Mouse (Mus musculus): ENCODE measurements around the gene Dcun1d3.

Gene Dcun1d3

DNA sequence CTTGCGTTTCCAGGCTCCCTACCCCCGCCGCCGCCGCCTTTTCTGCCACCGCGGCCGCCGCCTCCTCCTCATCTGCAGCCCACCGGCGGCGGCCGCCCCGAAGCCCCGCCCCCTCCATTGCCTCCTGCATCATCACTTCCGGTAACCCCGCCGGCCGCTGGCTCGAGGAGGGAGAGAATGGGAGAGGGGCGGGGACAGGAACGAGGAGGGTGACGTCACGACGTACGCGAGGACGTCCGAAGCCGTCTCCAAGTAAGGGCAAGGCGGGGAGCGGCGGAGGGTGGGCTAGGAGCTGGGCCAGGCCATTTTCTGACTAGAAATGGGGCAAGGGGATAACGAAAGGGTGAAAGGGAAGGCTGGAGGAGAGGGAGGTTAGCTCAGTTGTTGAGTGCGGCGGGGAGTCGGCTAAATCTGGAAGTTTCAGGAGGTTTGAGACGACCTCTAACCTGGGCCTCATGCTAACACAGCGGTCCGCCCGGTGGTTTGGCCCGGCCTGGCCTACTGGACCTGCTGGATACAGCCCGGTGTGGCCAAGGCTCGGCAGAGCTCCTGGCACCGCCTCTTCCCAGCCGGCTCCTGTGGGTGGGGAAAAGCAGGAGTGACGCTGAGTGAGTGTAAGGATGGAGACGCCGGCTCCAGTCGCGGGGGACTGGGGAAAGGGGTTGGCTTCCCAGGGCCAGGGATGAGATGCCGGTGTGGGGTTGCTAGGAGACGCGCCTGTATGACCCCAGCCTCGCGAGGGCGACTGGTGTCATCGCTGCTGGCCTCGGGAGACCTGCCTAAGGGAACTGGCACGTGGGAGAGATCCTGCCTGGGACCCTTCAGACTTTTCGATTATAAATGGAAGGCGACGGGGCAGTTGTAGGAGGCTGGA, at the start of gene Dcun1d3, which contains the start of gene Lyrm1:
Gene Dcun1d3, minus strand, starts transcription at position 660 of the 874 bp plus-strand sequence.
Gene Lyrm1, plus strand, starts transcription at position 223 of the 874 bp plus-strand sequence.
- DNase-seq = peak; percentile 98

DNA sequence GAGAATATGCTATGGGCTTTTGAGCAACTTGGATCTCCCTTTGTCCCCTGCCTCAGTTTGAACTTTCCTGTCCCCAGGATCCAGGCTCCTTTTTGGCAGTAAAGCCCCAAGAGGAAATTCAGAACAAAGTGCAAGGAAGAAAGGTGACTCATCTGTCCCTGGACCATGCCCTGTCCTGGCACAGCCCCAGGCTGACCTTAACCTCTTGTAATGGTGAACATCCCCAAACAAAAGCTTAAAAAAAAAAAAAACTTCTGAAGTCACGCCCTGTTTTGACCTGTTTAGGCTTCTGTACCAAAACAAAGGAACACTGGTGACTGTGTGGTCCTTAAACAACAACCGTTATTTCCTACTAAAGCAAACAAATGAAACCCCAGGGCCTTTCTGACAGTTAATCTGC, 45.5 kb upstream of the Dcun1d3 start:
- DNase-seq = peak; percentile 39

DNA sequence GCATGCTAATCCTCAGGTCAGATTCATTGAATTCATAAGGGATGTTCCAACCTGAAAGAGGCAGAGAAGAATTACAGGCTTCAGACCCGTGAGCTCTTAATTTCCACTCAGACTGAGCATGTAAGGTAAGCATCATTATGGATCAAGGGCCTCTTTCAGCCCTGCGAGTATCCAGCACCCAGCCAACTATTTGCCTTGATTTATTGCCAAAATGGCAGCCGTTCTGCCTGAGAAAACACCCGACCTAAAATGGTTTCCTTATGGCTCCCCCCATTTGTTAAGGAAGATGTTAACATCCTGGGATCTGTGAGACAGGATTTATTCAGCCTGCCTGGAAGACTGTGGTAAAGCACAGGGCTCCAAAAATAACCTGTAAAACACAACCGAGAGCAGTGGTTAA, 40.9 kb upstream of the Dcun1d3 start:
- no peak for DNase-seq

DNA sequence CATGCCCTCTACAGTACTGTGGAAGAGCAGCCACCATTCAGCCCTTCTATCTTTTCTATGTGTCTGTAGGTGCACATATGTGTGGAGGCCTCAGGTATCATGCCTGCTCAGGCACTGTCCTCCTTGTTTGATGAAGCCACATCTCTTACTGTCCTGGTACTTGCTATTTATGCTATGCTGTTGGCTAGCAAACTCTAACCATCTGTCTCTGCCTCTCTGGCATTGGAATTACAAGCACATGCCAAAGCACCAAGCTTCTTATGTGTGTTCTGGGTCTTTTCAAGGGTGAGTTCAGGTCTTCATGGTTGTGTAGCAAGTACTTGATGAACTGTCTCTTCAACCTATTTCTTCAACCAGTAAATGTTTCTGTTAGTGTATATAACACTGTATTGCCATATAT, 40.2 kb upstream of the Dcun1d3 start:
- no peak for DNase-seq

DNA sequence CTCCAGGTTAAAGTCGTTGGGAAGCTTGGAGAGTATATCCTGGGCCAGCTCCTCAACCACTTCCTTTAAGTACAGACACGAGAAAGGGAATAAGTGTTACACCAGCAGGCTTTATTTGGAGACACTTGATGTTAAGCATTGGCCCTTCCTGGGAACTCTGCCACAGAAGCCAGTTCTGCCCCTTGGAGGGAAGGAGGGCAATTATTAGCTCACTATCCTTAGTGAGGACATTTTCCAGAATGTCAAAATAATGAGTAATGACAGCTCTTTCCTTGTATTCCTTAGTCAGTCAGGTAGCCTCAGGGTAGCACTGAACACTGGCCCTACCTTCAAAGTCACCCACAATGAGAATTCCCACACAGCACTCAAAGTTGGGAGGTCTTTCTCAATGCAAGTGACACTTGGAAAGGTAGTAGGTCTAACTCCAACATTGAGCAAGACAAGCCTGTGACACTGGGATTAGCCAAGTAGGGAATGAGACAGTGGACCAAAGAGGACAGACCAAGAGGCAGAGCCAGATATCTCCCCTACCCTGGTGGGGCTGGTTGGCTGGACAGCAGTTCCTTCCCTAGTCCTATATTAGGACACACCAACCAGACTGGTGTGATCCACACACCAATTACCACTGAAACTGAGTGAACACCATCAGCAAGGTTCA, 32.8 kb upstream of the Dcun1d3 start:
- no peak for DNase-seq

DNA sequence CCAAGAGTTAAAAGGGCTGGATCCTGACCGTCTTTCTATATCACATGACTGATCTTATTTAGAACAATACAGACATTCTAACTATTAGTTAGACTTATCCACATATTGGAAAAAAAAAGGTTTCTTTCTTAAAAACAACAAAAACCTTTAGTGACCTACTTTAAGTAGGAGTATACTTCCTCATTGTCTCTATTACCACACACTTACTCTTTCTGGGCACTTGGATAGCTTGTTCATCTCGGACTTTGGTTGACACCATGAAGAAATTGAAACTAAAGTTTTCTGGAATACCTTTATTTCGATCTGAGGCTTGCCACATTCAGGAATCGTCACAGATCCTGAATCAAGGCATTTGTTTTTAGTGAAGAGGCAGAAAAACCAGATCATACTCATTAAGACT, 25.0 kb upstream of the Dcun1d3 start:
- no peak for DNase-seq

DNA sequence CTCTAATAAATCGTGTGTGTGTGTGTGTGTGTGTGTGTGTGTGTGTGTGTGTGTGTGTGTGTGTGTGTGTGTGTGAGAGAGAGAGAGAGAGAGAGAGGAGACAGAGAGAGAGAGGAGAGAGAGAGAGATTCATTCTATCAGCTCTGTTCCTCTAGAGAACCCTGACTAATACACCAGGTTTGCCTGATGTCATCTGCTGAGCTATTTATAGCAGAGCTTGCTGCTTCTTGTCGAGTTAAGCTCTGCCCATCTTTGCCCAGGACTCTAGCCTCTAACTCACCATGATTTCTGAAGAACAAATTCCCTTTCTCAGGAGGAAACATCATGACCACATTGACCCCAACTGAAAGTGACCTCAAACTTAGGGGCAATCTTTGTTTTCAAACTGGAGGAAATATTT, 24.4 kb upstream of the Dcun1d3 start:
- no peak for DNase-seq

DNA sequence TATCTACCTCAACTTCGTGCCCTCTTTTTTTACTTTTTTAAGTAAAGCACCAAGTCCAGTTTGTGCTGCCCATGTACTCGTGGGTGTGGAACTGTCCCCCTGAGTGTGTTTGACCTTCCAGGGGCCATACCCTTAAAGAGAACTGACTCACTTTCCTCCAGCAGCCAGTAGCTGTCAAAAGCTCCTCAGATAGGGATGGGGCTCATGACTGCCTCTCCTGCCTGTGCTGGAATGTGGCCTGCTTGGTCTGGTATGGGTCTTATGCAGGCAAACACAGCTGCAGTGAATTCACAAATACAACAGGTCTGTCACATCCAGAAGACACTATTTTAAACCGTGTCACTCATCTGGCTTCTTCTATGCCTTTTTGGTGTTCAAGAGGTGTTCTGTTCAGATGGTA, 15.6 kb upstream of the Dcun1d3 start:
- DNase-seq = no peak

DNA sequence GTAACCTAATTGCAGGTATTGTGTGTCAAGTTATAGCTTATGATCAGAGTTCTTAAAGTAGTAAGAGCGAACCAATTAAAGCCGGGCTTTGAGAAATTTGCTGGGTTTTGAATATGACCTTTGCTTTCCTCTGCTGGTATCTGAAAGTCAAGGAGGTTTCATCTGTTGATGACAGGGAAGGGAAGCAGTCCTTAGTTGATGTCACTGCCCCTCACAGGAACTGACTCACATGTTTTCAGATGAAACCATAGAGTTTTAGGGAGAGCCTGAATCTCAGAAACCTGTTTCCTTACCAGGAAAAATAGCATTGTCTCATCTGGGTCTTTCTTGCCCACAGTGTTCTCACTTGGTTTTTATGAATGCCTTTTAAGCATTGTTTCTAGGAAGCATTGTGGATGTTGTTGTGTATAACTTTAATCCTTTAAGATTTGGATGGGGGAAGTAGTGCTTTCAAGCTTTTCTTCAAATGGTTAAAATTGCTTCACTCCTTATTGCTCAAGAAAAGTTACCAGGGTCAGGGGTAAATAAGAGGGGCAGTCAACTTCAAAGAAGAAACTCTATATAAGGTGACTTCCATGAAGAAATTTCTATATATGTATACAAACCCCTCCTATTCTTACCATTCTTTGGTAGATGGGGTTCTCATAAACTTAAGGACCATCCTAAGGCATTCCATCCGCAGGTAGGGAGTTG, 10.6 kb upstream of the Dcun1d3 start:
- no peak for DNase-seq

DNA sequence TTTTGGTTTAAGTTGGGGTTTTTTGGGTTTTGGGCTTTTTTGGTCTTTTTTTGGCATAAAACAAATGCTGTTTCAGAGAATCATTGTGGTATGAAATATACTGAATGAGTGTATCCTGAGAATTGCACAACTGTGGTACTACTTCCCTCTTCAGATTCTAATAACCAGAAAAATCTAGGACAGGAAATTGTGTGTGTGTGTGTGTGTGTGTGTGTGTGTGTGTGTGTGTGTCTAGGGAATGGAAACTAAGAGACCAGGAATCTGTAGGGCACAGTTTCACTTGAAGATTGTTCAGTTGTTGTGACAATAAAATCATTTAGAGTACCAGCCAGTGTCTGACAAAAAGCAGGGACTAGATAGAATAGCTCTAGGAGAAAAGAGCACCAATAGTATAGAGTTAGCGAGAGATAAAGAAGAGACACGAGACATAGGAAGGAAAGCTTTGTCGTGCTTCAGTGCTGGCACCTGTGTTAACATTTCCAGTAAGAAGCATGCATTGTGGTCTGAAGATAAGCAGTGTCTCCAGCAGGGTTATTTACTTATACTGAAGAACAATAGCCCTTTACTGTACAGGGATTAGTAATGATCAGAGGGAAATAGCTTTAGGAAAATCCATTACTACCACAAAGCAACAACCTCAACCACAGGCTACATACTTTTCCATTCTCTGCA, 3.4 kb upstream of the Dcun1d3 start:
- DNase-seq = no peak

DNA sequence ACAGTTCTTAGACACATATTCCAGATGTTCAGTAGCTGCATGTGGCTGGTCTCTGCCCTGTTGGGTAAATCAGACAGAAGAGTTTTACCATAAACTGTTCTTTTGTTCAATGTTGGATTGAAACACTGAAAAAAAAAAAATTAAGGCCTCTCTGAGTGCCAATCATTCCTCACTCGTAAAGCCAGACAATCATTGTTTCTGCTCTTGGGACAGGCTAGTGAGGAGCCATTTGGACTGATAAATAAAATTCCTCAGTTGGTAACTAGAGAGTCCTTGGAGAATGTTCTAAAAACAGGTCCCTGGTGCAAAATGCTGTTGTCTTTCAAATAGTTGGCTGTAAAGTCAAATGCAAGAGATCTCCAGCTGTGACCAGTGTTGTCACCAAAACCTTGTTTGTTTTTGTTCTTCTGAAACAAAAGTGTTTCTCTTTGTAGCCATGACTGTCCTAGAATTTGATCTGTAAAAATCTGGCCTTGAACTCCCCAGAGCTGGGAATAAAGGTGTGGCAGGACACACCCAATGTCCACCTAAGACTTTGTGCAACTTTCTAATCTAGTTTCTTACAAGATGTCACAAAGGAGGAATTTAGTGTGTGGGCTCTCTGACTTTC, 2.3 kb upstream of the Dcun1d3 start:
- DNase-seq = no peak

DNA sequence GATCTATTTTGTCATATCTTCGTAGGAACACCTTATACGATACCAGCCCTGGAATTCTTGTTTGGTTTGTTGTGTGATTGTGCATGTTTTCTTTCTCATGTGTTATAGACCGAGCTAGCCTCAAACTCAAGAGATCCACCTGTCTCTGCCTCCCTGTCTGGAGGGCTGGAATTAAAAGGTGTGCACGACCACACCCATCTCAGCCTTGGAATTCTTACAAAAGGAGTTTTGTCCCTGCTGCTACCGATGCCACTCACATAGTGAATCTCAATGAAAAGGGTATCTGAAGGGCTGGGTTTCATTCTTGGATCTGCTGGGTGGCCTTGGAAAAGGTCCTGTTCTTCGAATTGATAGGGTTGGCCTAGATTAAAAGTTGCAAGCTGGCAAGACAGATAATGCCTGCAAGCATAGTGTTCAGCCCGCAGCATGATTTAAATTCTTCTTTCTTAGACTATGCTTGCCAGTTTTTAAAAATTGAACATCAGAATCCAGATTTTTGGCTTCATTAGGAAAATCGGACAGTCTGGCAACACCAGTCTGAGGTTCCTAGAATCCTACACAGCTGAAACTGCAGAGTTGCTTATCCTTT, 1.5 kb upstream of the Dcun1d3 start:
- no peak for DNase-seq

DNA sequence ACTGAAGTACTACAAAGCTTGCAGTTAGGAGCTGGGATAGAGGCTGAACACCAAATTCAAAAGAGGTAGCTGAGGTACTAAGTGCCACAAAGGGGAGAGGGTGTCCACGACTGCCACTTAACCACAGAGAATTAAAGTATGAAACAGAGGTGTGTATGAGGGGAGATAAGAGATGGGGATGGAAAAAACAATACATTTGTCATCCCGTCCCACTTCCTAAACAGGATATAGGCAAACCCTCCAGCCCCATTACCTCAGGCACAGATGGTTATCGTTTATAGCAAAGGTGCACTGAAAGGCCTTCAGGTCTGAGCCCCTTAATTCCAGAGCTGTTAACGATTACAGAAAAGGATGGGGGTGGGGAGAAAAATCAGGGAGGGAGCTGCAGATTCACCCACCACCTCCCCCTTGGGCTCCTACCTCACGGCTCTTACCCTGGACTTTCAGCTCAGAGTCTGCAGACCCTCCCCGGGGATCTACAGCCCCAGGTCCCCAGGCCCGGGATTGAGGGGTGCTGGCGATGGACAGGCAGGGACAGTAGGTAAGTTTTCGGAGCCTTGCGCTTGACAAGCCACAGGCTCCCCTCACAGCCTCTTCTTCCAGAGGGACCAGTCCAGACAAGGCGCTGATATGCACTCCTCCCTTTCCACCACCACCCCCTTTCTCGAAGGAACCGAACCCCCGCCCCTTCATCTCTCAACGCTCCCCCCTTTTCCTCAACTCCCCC, 1.1 kb downstream of the Dcun1d3 start:
- DNase-seq = no peak

DNA sequence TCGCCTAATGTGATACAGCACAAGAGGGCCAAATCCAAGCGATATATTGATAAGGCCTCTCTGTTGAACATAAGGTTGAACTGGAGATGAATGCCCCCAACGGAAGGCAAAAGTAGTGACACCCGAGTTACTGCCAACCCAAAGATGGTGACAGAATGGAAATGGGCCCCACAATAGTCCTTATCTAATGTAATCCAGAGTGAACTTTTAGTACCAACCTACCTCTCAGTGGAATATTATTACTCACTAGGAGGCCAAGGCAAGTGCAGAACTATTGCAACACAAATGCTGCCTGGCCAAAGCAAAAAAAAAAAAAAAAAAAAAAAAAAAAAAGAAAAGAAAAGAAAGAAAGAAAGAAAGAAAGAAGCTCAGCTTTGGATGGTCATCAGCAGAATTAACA, 3.4 kb downstream of the Dcun1d3 start:
- DNase-seq = no peak

DNA sequence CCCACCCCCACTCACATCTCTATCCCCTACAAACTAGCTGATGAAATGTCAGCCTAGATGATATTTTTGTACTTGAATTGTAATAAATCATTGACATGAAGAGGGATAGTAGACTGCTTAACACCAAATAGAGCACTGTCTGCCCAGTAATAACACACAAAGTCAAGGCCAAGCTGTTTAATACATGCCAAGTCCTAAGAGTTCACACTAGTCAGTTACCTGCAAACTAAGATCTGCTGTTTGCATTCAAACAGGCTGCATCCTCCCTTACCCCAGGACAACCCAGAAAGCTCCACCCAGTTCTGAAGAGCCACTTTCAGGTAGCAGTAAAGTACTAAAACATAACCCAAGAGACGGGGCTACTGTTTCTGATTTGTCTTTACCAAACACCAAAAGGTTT, 3.9 kb downstream of the Dcun1d3 start:
- no peak for DNase-seq

DNA sequence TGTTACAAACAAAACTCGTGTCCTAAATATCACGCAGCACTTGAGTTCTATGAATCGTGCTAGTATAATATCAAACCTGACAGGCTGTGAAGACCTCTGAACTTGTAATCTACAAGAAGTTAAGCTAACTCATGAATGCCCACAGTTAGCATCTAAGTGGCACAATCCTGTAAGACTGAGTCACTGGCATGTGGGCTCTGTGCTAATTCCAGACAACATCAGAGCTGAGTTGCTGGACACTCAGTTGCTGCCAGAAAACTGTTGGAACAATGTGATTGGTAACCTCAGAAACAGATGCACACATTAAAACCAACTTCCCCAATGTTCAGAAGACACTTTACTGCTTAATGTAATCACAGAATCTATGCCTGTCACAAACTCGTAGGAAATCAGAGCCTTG, 8.2 kb downstream of the Dcun1d3 start:
- DNase-seq = no peak

DNA sequence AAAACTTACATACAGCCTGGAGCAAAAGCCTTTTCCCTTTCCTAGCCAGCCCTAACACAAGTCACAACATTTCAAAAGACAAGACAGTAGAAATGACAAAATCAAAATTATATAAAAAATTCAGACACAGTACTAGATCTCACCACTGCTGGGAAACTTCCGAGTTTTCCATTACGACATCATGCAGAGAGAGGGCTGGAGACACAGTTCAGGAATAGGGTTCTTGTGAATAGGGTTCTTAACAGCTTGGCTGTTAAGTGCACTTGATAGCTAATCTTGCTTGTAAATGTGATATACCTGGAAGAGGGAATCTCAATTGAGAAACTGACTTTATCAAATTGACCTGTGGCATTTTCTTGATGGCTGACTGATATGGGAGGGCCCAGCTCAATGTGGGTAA, 14.9 kb downstream of the Dcun1d3 start:
- no peak for DNase-seq

DNA sequence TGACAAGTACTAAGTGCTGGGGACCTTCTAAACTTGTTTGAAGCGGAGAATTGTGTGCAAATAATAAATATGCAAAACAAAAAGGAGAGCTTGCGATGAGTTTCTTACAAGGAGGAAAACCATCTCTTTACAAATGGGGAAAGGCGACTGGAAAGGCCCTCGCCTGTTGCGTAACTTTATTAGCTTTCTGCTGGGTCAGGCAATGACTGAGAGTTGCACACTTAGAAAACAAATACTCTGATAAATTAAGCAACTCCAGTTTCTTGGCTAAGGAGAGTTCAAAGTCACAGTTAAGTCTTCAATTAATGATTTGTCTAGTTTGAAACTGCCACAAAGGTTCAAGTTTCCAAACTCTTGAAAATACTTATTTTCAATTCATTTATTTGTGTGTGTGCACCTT, 15.8 kb downstream of the Dcun1d3 start:
- DNase-seq = peak; percentile 44

DNA sequence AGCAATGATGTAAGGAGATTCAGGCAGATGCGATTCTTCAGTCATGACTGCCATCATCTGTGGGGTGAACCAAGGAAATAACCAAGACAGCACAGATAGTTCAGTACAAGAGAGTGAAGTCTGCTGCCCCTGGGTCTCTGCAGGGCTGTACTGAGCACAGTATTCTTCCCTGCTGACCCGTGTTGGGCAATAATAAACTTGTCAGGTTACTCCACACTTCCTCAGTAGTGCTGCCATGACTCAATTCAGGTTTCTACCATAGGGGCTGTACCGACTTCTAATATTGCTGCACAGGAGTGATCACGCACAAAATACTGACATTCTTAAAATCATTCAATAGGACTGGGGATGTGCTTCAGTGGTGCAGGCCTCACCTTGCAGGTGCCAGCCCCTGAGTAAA, 16.9 kb downstream of the Dcun1d3 start:
- peak; percentile 17 for DNase-seq

DNA sequence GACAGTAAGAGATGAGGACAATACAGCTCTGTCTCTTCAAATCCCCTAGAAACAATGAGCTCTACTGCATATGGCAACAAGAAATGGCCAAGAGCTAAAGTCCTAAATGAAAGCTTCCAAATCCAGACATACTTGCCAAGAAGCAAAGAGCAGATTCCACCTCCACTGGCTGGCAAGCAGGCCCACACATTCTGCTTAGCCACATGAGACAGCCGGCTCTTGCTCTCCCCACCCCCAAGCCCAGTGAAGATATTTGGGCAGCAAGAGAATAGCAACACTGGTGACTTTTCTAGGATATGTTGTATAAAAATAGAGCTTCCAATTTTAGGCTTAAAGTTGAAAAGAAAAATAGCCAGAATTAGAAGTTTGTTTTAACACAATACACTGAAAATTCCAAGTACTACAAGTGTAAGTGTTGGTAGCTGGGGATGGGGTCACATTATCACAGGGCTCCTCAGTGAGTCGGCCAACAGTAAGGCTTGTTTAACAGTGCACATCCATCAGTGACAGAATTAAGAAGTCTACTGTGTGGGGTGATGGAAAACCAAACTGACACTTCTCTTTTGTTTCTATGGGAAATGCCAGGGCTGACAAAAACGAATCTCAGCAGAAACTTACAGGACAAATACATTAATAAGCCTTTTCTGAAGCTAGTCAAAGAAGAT, 20.2 kb downstream of the Dcun1d3 start:
- no peak for DNase-seq

DNA sequence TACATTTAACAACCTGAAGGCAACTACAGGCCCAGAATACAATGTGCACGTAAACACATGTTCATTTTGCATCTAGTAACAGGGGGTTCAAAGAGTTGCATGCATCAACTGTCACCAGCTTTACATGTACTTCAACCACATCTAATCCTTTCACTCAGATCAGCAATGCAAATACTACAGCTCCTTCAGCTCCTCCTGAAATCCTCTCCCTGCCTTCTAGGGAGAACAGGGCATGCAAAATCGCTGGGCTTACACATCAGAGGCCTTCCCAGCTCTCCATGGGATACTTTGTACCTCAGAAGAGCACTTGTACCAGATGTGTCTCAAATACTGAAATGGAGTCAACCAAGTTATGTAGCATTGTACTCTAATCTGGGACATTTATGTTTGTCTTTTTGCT, 23.0 kb downstream of the Dcun1d3 start:
- no peak for DNase-seq
